Mouse (Mus musculus) layer of hippocampus, adult 2 months (tissue): ENCODE measurements at regions not wholly inside any gene's neighbourhood (a gene's known extent, or its start where the extent isn't known, plus 50 kb on each side); places are given as distances from the start of the nearest gene placed in this dataset.

Source experiments
- DNase-seq, 2 experiments: peaks; one replicate each; pipeline ENCODE4 v3.0.0; 2022; ENCODE audit warnings: low spot score in 2 of 2
- H3K27ac ChIP-seq: fragments of 200-600 bp; 2 replicates; pipeline ENCODE4 v1.8.1; 2022
- H3K4me3 ChIP-seq: fragments of 200-600 bp; 2 replicates; pipeline ENCODE4 v1.8.1; 2022; ENCODE audit warnings: mild to moderate bottlenecking
- CTCF ChIP-seq: fragments of 200-600 bp; conservative IDR thresholded peaks from 2 replicates; pipeline ENCODE4 v1.8.1; 2022; ENCODE audit warnings: antibody characterized with exemption, mild to moderate bottlenecking, moderate library complexity

- Histone ChIP-seq H3K4me3 (no peak overlapping the region), H3K27ac (no peak overlapping the region)
- no peak for TF ChIP-seq CTCF
- DNase-seq: no peak
Measured at GRCm38 (mm10) chr4:153271376-153271775, 211.2 kb downstream of the Ajap1 start.

GRCm38 (mm10) chr4:153263216-153263805, 219.3 kb downstream of the Ajap1 start:
- Histone ChIP-seq H3K4me3 (no peak overlapping the region), H3K27ac (no peak overlapping the region)
- no peak for DNase-seq
- no peak for TF ChIP-seq CTCF

- Histone ChIP-seq H3K4me3 (no peak overlapping the region), H3K27ac (no peak overlapping the region)
- DNase-seq: no peak
- no peak for TF ChIP-seq CTCF
Measured at GRCm38 (mm10) chr4:153260941-153261557, 221.6 kb downstream of the Ajap1 start.

GRCm38 (mm10) chr4:153251943-153252342, 230.7 kb downstream of the Ajap1 start:
- no peak for TF ChIP-seq CTCF
- Histone ChIP-seq H3K27ac (no peak overlapping the region), H3K4me3 (no peak overlapping the region)
- DNase-seq: no peak

- H3K27ac ChIP-seq: no peak overlapping the region
- no peak overlapping the region for H3K4me3 ChIP-seq
- DNase-seq: no peak
- no peak for TF ChIP-seq CTCF
Measured at GRCm38 (mm10) chr4:153251311-153251710, 231.3 kb downstream of the Ajap1 start.

GRCm38 (mm10) chr4:153236680-153237079, 245.9 kb downstream of the Ajap1 start:
- DNase-seq: no peak
- H3K27ac ChIP-seq: no peak overlapping the region
- no peak overlapping the region for H3K4me3 ChIP-seq
- no peak for TF ChIP-seq CTCF

- H3K27ac ChIP-seq: no peak overlapping the region
- TF ChIP-seq CTCF: no peak
Measured at GRCm38 (mm10) chr4:153233762-153234161, 248.8 kb downstream of the Ajap1 start.

GRCm38 (mm10) chr4:153229221-153229620, 253.4 kb downstream of the Ajap1 start:
- no peak for DNase-seq
- no peak overlapping the region for H3K4me3 ChIP-seq
- no peak overlapping the region for H3K27ac ChIP-seq
- TF ChIP-seq CTCF: peak; percentile 29

More at GRCm38 (mm10) chr4:153233762-153234161, 248.8 kb downstream of the Ajap1 start:
- no peak overlapping the region for H3K4me3 ChIP-seq
- DNase-seq: no peak

GRCm38 (mm10) chr4:153227680-153228420, 254.8 kb downstream of the Ajap1 start:
- TF ChIP-seq CTCF: peak; percentile 31; the same call in 1 of the 2 replicates
- peak in 1 of 2 experiments; percentile 33 for DNase-seq
- Histone ChIP-seq H3K27ac (no peak overlapping the region), H3K4me3 (no peak overlapping the region)

- no peak for TF ChIP-seq CTCF
- Histone ChIP-seq H3K4me3 (no peak overlapping the region), H3K27ac (no peak overlapping the region)
- DNase-seq: no peak
Measured at GRCm38 (mm10) chr4:153224618-153225177, 257.9 kb downstream of the Ajap1 start.

- H3K27ac ChIP-seq: no peak overlapping the region
- DNase-seq: no peak
- TF ChIP-seq CTCF: no peak
- no peak overlapping the region for H3K4me3 ChIP-seq
Measured at GRCm38 (mm10) chr4:153223019-153223418, 259.6 kb downstream of the Ajap1 start.

GRCm38 (mm10) chr4:153220485-153220884, 262.1 kb downstream of the Ajap1 start:
- no peak overlapping the region for H3K4me3 ChIP-seq
- H3K27ac ChIP-seq: no peak overlapping the region
- DNase-seq: no peak
- TF ChIP-seq CTCF: no peak

- peak in 1 of 2 experiments; percentile 22 for DNase-seq
- H3K4me3 ChIP-seq: no peak overlapping the region
- H3K27ac ChIP-seq: no peak overlapping the region
- no peak for TF ChIP-seq CTCF
Measured at GRCm38 (mm10) chr4:153220074-153220473, 262.5 kb downstream of the Ajap1 start.
